Mouse (Mus musculus): ENCODE data around the gene Ptprg. TPM values are rescaled to one million over a fixed set of nuclear protein-coding genes. Genes with fewer than 3 reads are reported as not detected.
"Not testable (repeated sequence)": the region's sequence is repeated elsewhere in the genome, so short reads cannot be mapped to it uniquely, and the experiment has no call there.

Gene Ptprg
- polyA plus RNA-seq, 1 experiment from 2014 or later = 47.5 TPM

GRCm38 (mm10) chr14:12036530-12037283 lies 483.4 kb downstream of the Ptprg start:
- 90% methylated on average over 11 of the region's 11 CpGs for WGBS

GRCm38 (mm10) chr14:12039743-12040142 lies 486.4 kb downstream of the Ptprg start:
- no peaks in the 10 kb centered on the region for H3K36me3 ChIP-seq
- 87% methylated on average over 3 of the region's 3 CpGs for WGBS
- no peak overlapping the region for H3K4me2 ChIP-seq

More at GRCm38 (mm10) chr14:12036530-12037283, 483.4 kb downstream of the Ptprg start:
- ATAC-seq (ENCODE audit: low FRiP score) = no peak
- no peaks in the 10 kb centered on the region for H3K27me3 ChIP-seq
- H3K4me3 ChIP-seq = no peak overlapping the region
- no peaks in the 10 kb centered on the region for H3K4me1 ChIP-seq (replicated peaks)
- no peak overlapping the region for H3K9ac ChIP-seq
- H3K4me2 ChIP-seq = no peak overlapping the region
- no peaks in the 10 kb centered on the region for H3K9me3 ChIP-seq
- no peak overlapping the region for H3K27ac ChIP-seq
- H3K36me3 ChIP-seq = no peaks in the 10 kb centered on the region

GRCm38 (mm10) chr14:12041566-12041965 lies 488.2 kb downstream of the Ptprg start:
- Histone ChIP-seq H3K27ac (no peak overlapping the region), H3K9me3 (no peaks in the 10 kb centered on the region), H3K4me2 (no peak overlapping the region), H3K4me1 (replicated peaks) (no peaks in the 10 kb centered on the region), H3K27me3 (no peaks in the 10 kb centered on the region), H3K9ac (no peak overlapping the region), H3K4me3 (no peak overlapping the region), H3K36me3 (no peaks in the 10 kb centered on the region)
- WGBS = 92% methylated on average over 6 of the region's 6 CpGs
- no peak for ATAC-seq (ENCODE audit: low FRiP score)

More at GRCm38 (mm10) chr14:12039743-12040142, 486.4 kb downstream of the Ptprg start:
- Histone ChIP-seq H3K9me3 (no peaks in the 10 kb centered on the region), H3K27ac (no peak overlapping the region), H3K4me1 (replicated peaks) (no peaks in the 10 kb centered on the region), H3K27me3 (no peaks in the 10 kb centered on the region), H3K9ac (no peak overlapping the region), H3K4me3 (no peak overlapping the region)
- no peak for ATAC-seq (ENCODE audit: low FRiP score)

GRCm38 (mm10) chr14:12046226-12046882 lies 493.0 kb downstream of the Ptprg start:
- 95% methylated on average over 3 of the region's 3 CpGs for WGBS
- Histone ChIP-seq H3K4me3 (no peak overlapping the region), H3K4me1 (replicated peaks) (no peaks in the 10 kb centered on the region), H3K27ac (no peak overlapping the region), H3K36me3 (no peaks in the 10 kb centered on the region), H3K4me2 (no peak overlapping the region), H3K9me3 (no peaks in the 10 kb centered on the region), H3K27me3 (no peaks in the 10 kb centered on the region), H3K9ac (no peak overlapping the region)
- ATAC-seq (ENCODE audit: low FRiP score) = no peak

- no peak overlapping the region for H3K4me2 ChIP-seq
- no peak overlapping the region for H3K9ac ChIP-seq
- ATAC-seq (ENCODE audit: low FRiP score) = no peak
- H3K27ac ChIP-seq = no peak overlapping the region
- H3K9me3 ChIP-seq = no peaks in the 10 kb centered on the region
- H3K27me3 ChIP-seq = no peaks in the 10 kb centered on the region
- no peaks in the 10 kb centered on the region for H3K36me3 ChIP-seq
- no peak overlapping the region for H3K4me3 ChIP-seq
- WGBS = 97% methylated on average over 4 of the region's 4 CpGs
- no peaks in the 10 kb centered on the region for H3K4me1 ChIP-seq (replicated peaks)
Measured at GRCm38 (mm10) chr14:12047637-12048036, 494.3 kb downstream of the Ptprg start.

- Histone ChIP-seq H3K9ac (no peak overlapping the region), H3K36me3 (no peaks in the 10 kb centered on the region), H3K27me3 (no peaks in the 10 kb centered on the region), H3K4me3 (no peak overlapping the region), H3K4me1 (replicated peaks) (no peaks in the 10 kb centered on the region), H3K27ac (no peak overlapping the region), H3K4me2 (no peak overlapping the region), H3K9me3 (no peaks in the 10 kb centered on the region)
- ATAC-seq (ENCODE audit: low FRiP score) = no peak
- WGBS = 39% methylated on average over 5 of the region's 5 CpGs
Measured at GRCm38 (mm10) chr14:12056912-12057524, 503.7 kb downstream of the Ptprg start.

- ATAC-seq (ENCODE audit: low FRiP score) = no peak
- H3K27me3 ChIP-seq = no peaks in the 10 kb centered on the region
- WGBS = 79% methylated on average over 2 of the region's 2 CpGs
- H3K9ac ChIP-seq = no peak overlapping the region
- H3K4me1 ChIP-seq (replicated peaks) = 0 out of 2 replicates have a peak, but pooled peaks cover 2% of the 10 kb centered on the region
- H3K36me3 ChIP-seq = no peaks in the 10 kb centered on the region
- no peak overlapping the region for H3K4me2 ChIP-seq
- no peak overlapping the region for H3K4me3 ChIP-seq
- no peaks in the 10 kb centered on the region for H3K9me3 ChIP-seq
- H3K27ac ChIP-seq = no peak overlapping the region
Measured at GRCm38 (mm10) chr14:12057856-12058255, 504.5 kb downstream of the Ptprg start.

GRCm38 (mm10) chr14:12059149-12059548 lies 505.8 kb downstream of the Ptprg start:
- ATAC-seq (ENCODE audit: low FRiP score) = no peak
- Histone ChIP-seq H3K4me3 (no peak overlapping the region), H3K4me2 (no peak overlapping the region), H3K9ac (no peak overlapping the region), H3K27ac (no peak overlapping the region), H3K27me3 (no peaks in the 10 kb centered on the region), H3K9me3 (no peaks in the 10 kb centered on the region), H3K4me1 (replicated peaks) (0 out of 2 replicates have a peak, but pooled peaks cover 3% of the 10 kb centered on the region), H3K36me3 (no peaks in the 10 kb centered on the region)
- 98% methylated on average over 7 of the region's 7 CpGs for WGBS

GRCm38 (mm10) chr14:12061313-12061712 lies 508.0 kb downstream of the Ptprg start:
- not testable (repeated sequence) for H3K36me3 ChIP-seq; H3K27me3 ChIP-seq; H3K4me1 ChIP-seq (replicated peaks); ATAC-seq (ENCODE audit: low FRiP score); H3K4me2 ChIP-seq; H3K9me3 ChIP-seq; H3K4me3 ChIP-seq; H3K27ac ChIP-seq; H3K9ac ChIP-seq
- 90% methylated on average over 2 of the region's 2 CpGs for WGBS

- H3K4me3 ChIP-seq = no peak overlapping the region
- H3K36me3 ChIP-seq = no peaks in the 10 kb centered on the region
- no peak overlapping the region for H3K27ac ChIP-seq
- H3K4me1 ChIP-seq (replicated peaks) = 0 out of 2 replicates have a peak, but pooled peaks cover 3% of the 10 kb centered on the region
- WGBS = 93% methylated on average over 7 of the region's 7 CpGs
- H3K27me3 ChIP-seq = no peaks in the 10 kb centered on the region
- H3K9ac ChIP-seq = no peak overlapping the region
- no peak for ATAC-seq (ENCODE audit: low FRiP score)
- no peak overlapping the region for H3K4me2 ChIP-seq
- no peaks in the 10 kb centered on the region for H3K9me3 ChIP-seq
Measured at GRCm38 (mm10) chr14:12062628-12063360, 509.5 kb downstream of the Ptprg start.

- no peaks in the 10 kb centered on the region for H3K36me3 ChIP-seq
- 0 out of 2 replicates have a peak, but pooled peaks cover 3% of the 10 kb centered on the region for H3K4me1 ChIP-seq (replicated peaks)
- WGBS = 62% methylated on average over 1 of the region's 1 CpGs
- no peak overlapping the region for H3K4me3 ChIP-seq
- no peak overlapping the region for H3K9ac ChIP-seq
- no peaks in the 10 kb centered on the region for H3K27me3 ChIP-seq
- no peak for ATAC-seq (ENCODE audit: low FRiP score)
- no peak overlapping the region for H3K4me2 ChIP-seq
- H3K27ac ChIP-seq = no peak overlapping the region
- no peaks in the 10 kb centered on the region for H3K9me3 ChIP-seq
Measured at GRCm38 (mm10) chr14:12065001-12065400, 511.7 kb downstream of the Ptprg start.

- Histone ChIP-seq H3K4me3 (no peak overlapping the region), H3K36me3 (no peaks in the 10 kb centered on the region), H3K27me3 (no peaks in the 10 kb centered on the region), H3K4me2 (no peak overlapping the region), H3K9me3 (no peaks in the 10 kb centered on the region), H3K27ac (no peak overlapping the region), H3K9ac (no peak overlapping the region), H3K4me1 (replicated peaks) (0 out of 2 replicates have a peak, but pooled peaks cover 3% of the 10 kb centered on the region)
- 86% methylated on average over 2 of the region's 2 CpGs for WGBS
- no peak for ATAC-seq (ENCODE audit: low FRiP score)
Measured at GRCm38 (mm10) chr14:12065736-12066135, 512.4 kb downstream of the Ptprg start.
